Mouse (Mus musculus) heart, embryonic 10.5 days (tissue): ENCODE data around the gene Rasa2. TPM values are rescaled to one million over a fixed set of nuclear protein-coding genes. Genes with fewer than 3 reads are reported as not detected.

Source experiments
- DNase-seq: peaks from one replicate; pipeline ENCODE4 v3.0.0-alpha.2; 2017; ENCODE audit warnings: low spot score
- H3K27ac ChIP-seq: fragments of 300-500 bp; sonication (generic); 2 replicates; pipeline ENCODE4 v1.5.1; 2016; ENCODE audit warnings: mild to moderate bottlenecking
- H3K27me3 ChIP-seq: fragments of 300-500 bp; sonication (generic); 2 replicates; pipeline ENCODE4 v1.6.1; 2016; ENCODE audit warnings: mild to moderate bottlenecking; ENCODE audit not compliant: poor library complexity, insufficient read depth, severe bottlenecking
- H3K36me3 ChIP-seq: fragments of 300-500 bp; sonication (generic); 2 replicates; pipeline ENCODE4 v1.6.1; 2016; ENCODE audit warnings: mild to moderate bottlenecking, moderate library complexity
- H3K4me1 ChIP-seq: fragments of 300-500 bp; sonication (generic); 2 replicates; pipeline ENCODE4 v1.6.1; 2016; ENCODE audit warnings: mild to moderate bottlenecking
- H3K4me3 ChIP-seq: fragments of 300-500 bp; sonication (generic); 2 replicates; pipeline ENCODE4 v1.5.1; 2016; ENCODE audit warnings: mild to moderate bottlenecking, moderate library complexity
- H3K9me3 ChIP-seq: fragments of 300-500 bp; sonication (generic); 2 replicates; pipeline ENCODE4 v1.6.1; 2016; ENCODE audit warnings: mild to moderate bottlenecking, moderate library complexity
- WGBS: fragments of 180-500 bp; shearing (Covaris S2); methylation state at CpG from one replicate; pipeline ENCODE4 v1.1.7; 2016; 5-methylcytosine and 5-hydroxymethylcytosine counted together
- polyA plus RNA-seq: library from polyadenylated mRNA; unstranded; fragments of >200 nt; fragmentation: Nextera tagmentation; extraction: Ambion mirVana; gene quantifications from 2 replicates; pipeline ENCODE4 v1.2.1, GENCODE M21; 2016

Rasa2 gene
- polyA plus RNA-seq, 1 experiment from 2014 or later = 15.8 TPM

GRCm38 (mm10) chr9:96502856-96503610 is 128.4 kb downstream of the Rasa2 start:
- no peak for DNase-seq
- 76% methylated on average over 6 of the region's 6 CpGs for WGBS
- Histone ChIP-seq H3K27ac (no peak overlapping the region), H3K27me3 (no peaks in the 10 kb centered on the region), H3K9me3 (no peaks in the 10 kb centered on the region), H3K4me3 (no peak overlapping the region), H3K4me1 (peaks cover 18% of the 10 kb centered on the region), H3K36me3 (no peaks in the 10 kb centered on the region)

- Histone ChIP-seq H3K4me3 (no peak overlapping the region), H3K36me3 (no peaks in the 10 kb centered on the region), H3K27ac (no peak overlapping the region), H3K27me3 (no peaks in the 10 kb centered on the region), H3K4me1 (peaks cover 16% of the 10 kb centered on the region), H3K9me3 (no peaks in the 10 kb centered on the region)
- 57% methylated on average over 7 of the region's 7 CpGs for WGBS
- DNase-seq = no peak
These were observed 130.2 kb downstream of the Rasa2 start for GRCm38 (mm10) chr9:96501217-96501616.

GRCm38 (mm10) chr9:96493212-96493611 is 138.2 kb downstream of the Rasa2 start:
- no peak for DNase-seq
- Histone ChIP-seq H3K4me3 (no peak overlapping the region), H3K9me3 (no peaks in the 10 kb centered on the region), H3K4me1 (peaks cover 11% of the 10 kb centered on the region), H3K36me3 (no peaks in the 10 kb centered on the region), H3K27me3 (no peaks in the 10 kb centered on the region), H3K27ac (peak overlapping the region; percentile 29; the same call in 1 of the 2 replicates)
- WGBS = 22% methylated on average over 3 of the region's 3 CpGs

- H3K36me3 ChIP-seq = no peaks in the 10 kb centered on the region
- peaks cover 11% of the 10 kb centered on the region for H3K4me1 ChIP-seq
- H3K27me3 ChIP-seq = no peaks in the 10 kb centered on the region
- no peak for DNase-seq
- H3K27ac ChIP-seq = no peak overlapping the region
- H3K4me3 ChIP-seq = no peak overlapping the region
- H3K9me3 ChIP-seq = no peaks in the 10 kb centered on the region
- 38% methylated on average over 12 of the region's 12 CpGs for WGBS
These were observed 139.6 kb downstream of the Rasa2 start for GRCm38 (mm10) chr9:96491810-96492209.

Other genes with a start within 250 kb of the Rasa2 start
- 260 and 265 TPM in 2 replicates for gene Rnf7, start 152.9 kb downstream of the Rasa2 start, polyA plus RNA-seq
- gene Gm28729, start 106.4 kb downstream of the Rasa2 start, polyA plus RNA-seq = not detected in 2 replicates
- 13.4 and 24.5 TPM in 2 replicates for gene Zbtb38, start 121.2 kb upstream of the Rasa2 start, polyA plus RNA-seq